Mouse (Mus musculus) embryonic fibroblast, embryonic 13.5 days (primary cell): ENCODE data around the gene Klk1b9.
"Not testable (repeated sequence)": the region's sequence is repeated elsewhere in the genome, so short reads cannot be mapped to it uniquely, and the experiment has no call there.

ENCODE experiments used
- CTCF ChIP-seq: IDR thresholded peaks from 2 replicates; pipeline ENCODE4 v1.5.1; 2011; ENCODE audit warnings: mild to moderate bottlenecking, control low read depth, low read length, moderate library complexity, borderline replicate concordance; ENCODE audit not compliant: insufficient read depth
- POLR2A ChIP-seq: IDR thresholded peaks from 2 replicates; pipeline ENCODE4 v1.6.1; 2011; ENCODE audit warnings: low read depth, mild to moderate bottlenecking, control low read depth, low read length, moderate library complexity

DNA sequence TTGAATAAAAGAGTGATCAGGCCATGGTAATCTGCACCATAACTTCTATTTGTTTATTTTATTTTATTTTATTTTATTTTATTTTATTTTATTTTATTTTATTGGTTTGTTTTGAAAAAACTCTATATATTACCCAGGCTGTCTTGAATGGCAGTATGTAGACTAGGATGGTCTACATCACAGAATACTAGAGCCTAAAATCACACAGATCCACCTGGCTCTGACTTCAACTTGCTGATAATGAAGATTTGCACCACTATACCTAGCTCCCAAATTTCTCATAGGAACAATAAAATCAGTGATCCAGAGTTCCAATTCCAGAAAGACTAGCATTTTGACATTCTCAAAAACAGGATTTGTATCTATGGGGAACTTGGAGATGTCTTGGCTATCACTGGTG lies 36.0 kb downstream of the Klk1b9 start, which contains the start of gene Klk1b26:
- not testable (repeated sequence) for TF ChIP-seq CTCF, POLR2A
